Mouse (Mus musculus): ENCODE data around the gene Trim80. TPM values are rescaled to one million over a fixed set of nuclear protein-coding genes. Genes with fewer than 3 reads are reported as not detected.

The Trim80 gene
- polyA plus RNA-seq, 1 experiment: 0.28 TPM

DNA sequence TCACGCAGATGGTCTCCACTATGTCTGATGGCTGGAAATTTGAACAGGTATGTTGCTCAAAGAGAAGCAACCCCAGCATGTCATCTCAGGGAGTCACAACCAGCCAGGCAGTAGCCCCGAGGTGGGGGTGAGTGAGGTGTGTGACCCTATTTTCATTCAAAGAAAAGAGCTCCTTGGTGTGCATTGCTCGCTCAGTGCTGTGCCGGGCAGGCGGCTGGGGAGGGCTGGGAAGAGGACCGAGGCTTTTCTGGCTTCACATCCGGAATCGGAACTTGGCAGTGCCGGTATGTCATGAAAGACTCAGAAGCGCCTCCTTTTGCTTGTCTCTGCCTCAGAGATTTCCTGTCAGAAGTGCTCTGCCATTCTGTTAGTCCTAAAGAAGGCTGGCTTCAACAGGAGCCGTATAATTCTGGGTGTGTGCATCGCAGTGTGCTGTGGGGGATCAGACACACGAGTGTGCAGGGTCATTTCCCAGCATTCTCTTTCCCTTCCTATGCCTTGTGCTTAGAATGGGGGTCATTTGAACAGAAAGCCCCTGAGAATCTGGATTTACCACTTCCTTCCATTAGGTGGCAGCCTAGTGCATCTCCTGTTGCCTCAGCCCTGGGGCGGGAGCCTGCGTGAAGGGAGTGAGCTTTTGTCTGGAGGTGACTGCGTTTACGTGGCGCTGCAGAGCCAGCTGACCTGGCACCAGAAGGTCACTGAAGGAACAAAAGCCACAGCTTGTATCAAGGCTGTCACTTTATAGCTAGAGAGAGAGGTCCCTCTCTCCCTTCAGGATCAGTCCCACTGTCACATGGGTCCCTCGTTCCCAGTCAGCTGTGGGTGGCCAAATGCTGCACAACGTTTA is 12.6 kb upstream of the Trim80 start:
- Histone ChIP-seq H3K4me3 (ENCODE audit: insufficient read depth, low read depth, low read length) (peak overlapping the region; percentile 25), H3K36me3 (ENCODE audit: control insufficient read depth, insufficient read depth, low read length) (0 out of 2 replicates have a peak, but pooled peaks cover 2% of the 10 kb centered on the region), H3K4me1 (ENCODE audit: control insufficient read depth, insufficient read depth, low read length) (no peaks in the 10 kb centered on the region; the same call in 1 of the 2 replicates), H3K27ac (ENCODE audit: insufficient read depth, low read depth, low read length) (peak overlapping the region; percentile 33; the same call in 1 of the 2 replicates), H3K27me3 (replicated peaks; ENCODE audit: control insufficient read depth, insufficient read depth, low read length) (no peaks in the 10 kb centered on the region)
- no peak for TF ChIP-seq POLR2A (IDR thresholded peaks at IDR 0.05; ENCODE audit: low read depth, low read length)
- peak; percentile 88 for TF ChIP-seq CTCF (conservative IDR thresholded peaks at IDR 0.05; ENCODE audit: insufficient read depth, insufficient read length, low read depth, low read length)
- 40% methylated on average over 20 of the region's 20 CpGs for WGBS
- DNase-seq: peak; percentile 86

DNA sequence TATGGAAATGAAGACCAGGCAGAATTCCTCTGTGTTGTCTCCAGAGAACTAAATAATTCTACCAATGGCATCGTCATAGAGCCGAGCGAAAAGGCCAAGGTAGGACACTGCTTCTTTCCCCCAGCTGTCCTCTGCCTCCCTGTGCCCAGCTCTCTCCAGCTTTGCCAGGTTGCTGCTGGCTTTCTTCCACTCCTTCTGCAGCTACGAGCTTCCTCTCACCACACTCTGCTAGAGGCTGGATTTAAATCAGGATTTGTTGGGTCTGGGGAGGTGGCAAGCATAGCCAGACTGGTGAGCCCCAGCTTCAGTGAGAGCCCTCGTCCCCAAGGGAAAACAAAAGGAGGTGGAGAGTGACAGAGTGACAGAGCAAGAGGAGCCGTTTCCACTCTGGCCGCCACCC is 11.0 kb upstream of the Trim80 start:
- H3K27me3 ChIP-seq (replicated peaks; ENCODE audit: control insufficient read depth, insufficient read depth, low read length): no peaks in the 10 kb centered on the region
- DNase-seq: no peak
- H3K4me1 ChIP-seq (ENCODE audit: control insufficient read depth, insufficient read depth, low read length): no peaks in the 10 kb centered on the region; the same call in 1 of the 2 replicates
- WGBS: 76% methylated on average over 7 of the region's 7 CpGs
- 0 out of 2 replicates have a peak, but pooled peaks cover 2% of the 10 kb centered on the region for H3K36me3 ChIP-seq (ENCODE audit: control insufficient read depth, insufficient read depth, low read length)
- H3K4me3 ChIP-seq (ENCODE audit: insufficient read depth, low read depth, low read length): no peak overlapping the region
- H3K27ac ChIP-seq (ENCODE audit: insufficient read depth, low read depth, low read length): no peak overlapping the region
- TF ChIP-seq POLR2A (IDR thresholded peaks at IDR 0.05; ENCODE audit: low read depth, low read length): no peak
- TF ChIP-seq CTCF (conservative IDR thresholded peaks at IDR 0.05; ENCODE audit: insufficient read depth, insufficient read length, low read depth, low read length): no peak

DNA sequence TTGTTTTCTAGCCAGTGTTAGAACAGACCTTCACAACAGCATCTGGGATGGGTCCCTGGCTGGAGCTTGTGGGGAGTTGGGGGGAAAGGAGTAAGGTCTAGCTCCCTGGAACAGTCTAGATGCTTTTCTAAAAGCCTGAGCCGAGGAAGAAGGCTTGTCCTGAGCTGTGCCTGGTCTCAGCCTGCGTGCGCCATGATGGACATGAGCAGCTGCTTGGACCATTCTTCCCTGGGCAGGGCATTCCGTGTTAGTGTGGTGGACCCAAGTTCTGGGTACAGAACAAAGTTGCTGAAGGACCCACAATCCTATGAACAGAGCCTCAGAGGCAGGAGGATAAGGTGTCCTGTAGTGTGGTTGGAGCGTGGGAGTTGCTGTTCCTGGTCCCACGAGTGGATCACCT is 9.8 kb upstream of the Trim80 start:
- TF ChIP-seq CTCF (conservative IDR thresholded peaks at IDR 0.05; ENCODE audit: insufficient read depth, insufficient read length, low read depth, low read length) (no peak), POLR2A (IDR thresholded peaks at IDR 0.05; ENCODE audit: low read depth, low read length) (no peak)
- Histone ChIP-seq H3K4me3 (ENCODE audit: insufficient read depth, low read depth, low read length) (no peak overlapping the region), H3K4me1 (ENCODE audit: control insufficient read depth, insufficient read depth, low read length) (no peaks in the 10 kb centered on the region; the same call in 1 of the 2 replicates), H3K36me3 (ENCODE audit: control insufficient read depth, insufficient read depth, low read length) (0 out of 2 replicates have a peak, but pooled peaks cover 2% of the 10 kb centered on the region), H3K27me3 (replicated peaks; ENCODE audit: control insufficient read depth, insufficient read depth, low read length) (no peaks in the 10 kb centered on the region), H3K27ac (ENCODE audit: insufficient read depth, low read depth, low read length) (no peak overlapping the region)
- 90% methylated on average over 6 of the region's 6 CpGs for WGBS
- no peak for DNase-seq

DNA sequence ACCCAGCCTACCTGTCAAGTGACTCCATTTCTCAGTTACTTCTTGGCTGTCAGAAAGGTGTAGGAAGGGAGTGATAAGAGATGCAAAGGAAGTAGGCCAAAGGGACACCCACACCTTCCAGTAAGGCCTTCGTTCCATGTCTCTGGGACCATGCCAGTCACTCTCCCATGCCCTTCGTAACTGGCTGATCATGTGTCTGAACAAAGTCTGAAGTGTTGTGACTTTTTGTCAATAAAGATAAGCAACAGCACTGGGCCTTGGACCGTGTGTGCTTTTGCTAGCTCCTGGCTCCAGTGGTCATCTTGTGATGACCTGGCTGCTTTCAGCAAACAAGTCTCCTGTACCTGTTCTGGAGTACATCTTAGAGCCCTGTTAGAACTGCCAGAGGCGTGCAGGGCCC is 7.5 kb upstream of the Trim80 start:
- Histone ChIP-seq H3K27ac (ENCODE audit: insufficient read depth, low read depth, low read length) (no peak overlapping the region), H3K27me3 (replicated peaks; ENCODE audit: control insufficient read depth, insufficient read depth, low read length) (no peaks in the 10 kb centered on the region), H3K4me3 (ENCODE audit: insufficient read depth, low read depth, low read length) (no peak overlapping the region), H3K4me1 (ENCODE audit: control insufficient read depth, insufficient read depth, low read length) (no peaks in the 10 kb centered on the region; the same call in 1 of the 2 replicates), H3K36me3 (ENCODE audit: control insufficient read depth, insufficient read depth, low read length) (0 out of 2 replicates have a peak, but pooled peaks cover 2% of the 10 kb centered on the region)
- 43% methylated on average over 4 of the region's 4 CpGs for WGBS
- TF ChIP-seq CTCF (conservative IDR thresholded peaks at IDR 0.05; ENCODE audit: insufficient read depth, insufficient read length, low read depth, low read length) (no peak), POLR2A (IDR thresholded peaks at IDR 0.05; ENCODE audit: low read depth, low read length) (no peak)
- no peak for DNase-seq

DNA sequence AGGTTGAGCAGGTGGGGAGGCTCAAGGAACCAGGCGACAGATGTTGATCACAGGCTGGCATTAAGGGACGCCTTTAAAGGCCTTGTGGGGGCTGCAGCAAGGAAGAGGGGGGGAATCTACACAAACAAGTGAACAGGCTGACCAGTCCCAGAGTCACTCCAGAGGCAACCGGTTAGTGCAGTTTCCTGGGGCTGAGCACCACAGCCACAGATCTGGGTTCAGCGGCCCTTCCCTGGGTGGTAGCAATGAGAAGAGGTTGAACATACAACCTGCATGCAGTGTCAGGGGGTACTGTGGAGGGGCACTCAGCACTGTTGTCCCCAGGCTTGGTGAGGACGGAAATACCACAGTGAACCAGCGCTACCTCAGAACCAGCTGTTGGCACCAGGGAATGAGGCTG is 7.0 kb upstream of the Trim80 start:
- 73% methylated on average over 6 of the region's 6 CpGs for WGBS
- TF ChIP-seq CTCF (conservative IDR thresholded peaks at IDR 0.05; ENCODE audit: insufficient read depth, insufficient read length, low read depth, low read length): no peak
- TF ChIP-seq POLR2A (IDR thresholded peaks at IDR 0.05; ENCODE audit: low read depth, low read length): no peak

DNA sequence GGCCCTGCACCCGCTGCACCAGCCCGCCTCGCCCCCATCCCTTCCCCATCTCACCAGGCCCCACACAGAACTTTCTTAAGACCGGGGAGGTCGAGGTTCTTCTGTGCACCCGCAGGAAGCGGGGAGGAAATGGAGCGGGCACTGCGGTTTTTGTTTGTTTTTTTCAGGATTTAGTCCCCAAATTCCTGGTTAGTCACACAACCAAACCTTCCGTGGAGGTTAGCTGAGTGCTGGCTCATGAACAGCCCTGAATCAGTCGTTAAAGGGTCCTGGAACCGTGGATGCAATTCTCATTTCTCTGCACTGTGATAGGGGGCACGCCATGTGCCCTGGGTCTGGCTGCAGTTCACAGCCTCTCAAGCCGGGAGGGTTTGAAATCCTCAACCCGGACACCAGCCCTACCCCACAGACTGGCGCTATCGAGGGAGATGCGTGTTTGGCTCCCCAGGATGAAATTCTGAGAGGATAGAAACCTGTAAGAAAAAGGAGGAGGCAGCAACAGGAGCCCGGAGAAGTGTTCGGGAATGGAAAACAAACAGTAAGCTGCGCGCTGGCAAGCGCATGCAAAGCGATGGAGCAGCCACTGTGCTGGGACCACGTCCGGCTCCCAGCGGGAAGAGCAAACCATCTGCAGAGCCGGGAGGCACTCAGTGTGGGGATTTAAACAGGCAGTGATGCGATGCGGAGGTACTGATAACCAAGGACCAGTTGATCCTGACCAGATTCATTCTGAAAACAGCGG is 4.6 kb upstream of the Trim80 start:
- DNase-seq: no peak
- Histone ChIP-seq H3K27ac (ENCODE audit: insufficient read depth, low read depth, low read length) (no peak overlapping the region), H3K4me3 (ENCODE audit: insufficient read depth, low read depth, low read length) (peak overlapping the region; percentile 18; the same call in 1 of the 2 replicates), H3K4me1 (ENCODE audit: control insufficient read depth, insufficient read depth, low read length) (no peaks in the 10 kb centered on the region), H3K27me3 (replicated peaks; ENCODE audit: control insufficient read depth, insufficient read depth, low read length) (no peaks in the 10 kb centered on the region), H3K36me3 (ENCODE audit: control insufficient read depth, insufficient read depth, low read length) (no peaks in the 10 kb centered on the region)
- no peak for TF ChIP-seq CTCF (conservative IDR thresholded peaks at IDR 0.05; ENCODE audit: insufficient read depth, insufficient read length, low read depth, low read length)
- TF ChIP-seq POLR2A (IDR thresholded peaks at IDR 0.05; ENCODE audit: low read depth, low read length): no peak
- 25% methylated on average over 31 of the region's 31 CpGs for WGBS

More for the DNA sequence above, 7.0 kb upstream of the Trim80 start:
- no peak overlapping the region for H3K27ac ChIP-seq (ENCODE audit: insufficient read depth, low read depth, low read length)
- DNase-seq: no peak
- no peak overlapping the region for H3K4me3 ChIP-seq (ENCODE audit: insufficient read depth, low read depth, low read length)
- 0 out of 2 replicates have a peak, but pooled peaks cover 2% of the 10 kb centered on the region for H3K36me3 ChIP-seq (ENCODE audit: control insufficient read depth, insufficient read depth, low read length)
- H3K27me3 ChIP-seq (replicated peaks; ENCODE audit: control insufficient read depth, insufficient read depth, low read length): no peaks in the 10 kb centered on the region
- H3K4me1 ChIP-seq (ENCODE audit: control insufficient read depth, insufficient read depth, low read length): no peaks in the 10 kb centered on the region
